Mouse (Mus musculus): ENCODE data around the gene Cdk6. TPM values are rescaled to one million over a fixed set of nuclear protein-coding genes. Genes with fewer than 3 reads are reported as not detected.

The Cdk6 gene
- polyA plus RNA-seq, 2 experiments = 5.7 to 13.9 TPM

- Histone ChIP-seq H3K4me2 (ENCODE audit: low read depth) (no peak overlapping the region), H3K9me3 (ENCODE audit: control insufficient read depth, low read length) (no peaks in the 10 kb centered on the region), H3K4me3 (ENCODE audit: insufficient read depth in 1 of 2, low read depth in 2 of 2, low read length in 2 of 2) (no peak overlapping the region), H3K4me1 (replicated peaks; ENCODE audit: control insufficient read depth in 2 of 2, insufficient read depth in 2 of 2, low read length in 1 of 2) (peaks cover 7 to 19% of the 10 kb centered on the region in 2 experiments), H3K36me3 (replicated peaks; ENCODE audit: control insufficient read depth, insufficient read depth, low read depth) (peaks cover 5% of the 10 kb centered on the region; the same call in 1 of the 2 replicates), H3K27me3 (ENCODE audit: control insufficient read depth, insufficient read depth, low read length) (no peaks in the 10 kb centered on the region), H3K27ac (no peak overlapping the region), H3K9ac (replicated peaks) (no peak overlapping the region)
- ATAC-seq (ENCODE audit: insufficient read depth) (no peak), DNase-seq (ENCODE audit: low read depth in 3 of 3, low spot score in 3 of 3) (no peak)
- no peak for TF ChIP-seq CTCF (IDR thresholded peaks at IDR 0.05; ENCODE audit: low read depth)
- TF ChIP-seq EP300 (IDR thresholded peaks at IDR 0.05; ENCODE audit: low read depth) = no peak
- 67% methylated on average over 1 of the region's 1 CpGs for WGBS (ENCODE audit: insufficient replicate concordance)
Measured at GRCm38 (mm10) chr5:3546226-3546625, 204.9 kb downstream of the Cdk6 start.

- WGBS (ENCODE audit: insufficient replicate concordance) = 74% methylated on average over 1 of the region's 1 CpGs
- Histone ChIP-seq H3K4me1 (replicated peaks; ENCODE audit: control insufficient read depth in 2 of 2, insufficient read depth in 2 of 2, low read length in 1 of 2) (no peaks in the 10 kb centered on the region), H3K9ac (replicated peaks) (no peak overlapping the region), H3K4me3 (ENCODE audit: insufficient read depth in 1 of 2, low read depth in 2 of 2, low read length in 2 of 2) (no peak overlapping the region), H3K36me3 (replicated peaks; ENCODE audit: control insufficient read depth, insufficient read depth, low read depth) (peaks cover 15% of the 10 kb centered on the region), H3K27ac (no peak overlapping the region), H3K4me2 (ENCODE audit: low read depth) (no peak overlapping the region), H3K9me3 (ENCODE audit: control insufficient read depth, low read length) (no peaks in the 10 kb centered on the region), H3K27me3 (ENCODE audit: control insufficient read depth, insufficient read depth, low read length) (no peaks in the 10 kb centered on the region)
- TF ChIP-seq EP300 (IDR thresholded peaks at IDR 0.05; ENCODE audit: low read depth) (no peak), CTCF (IDR thresholded peaks at IDR 0.05; ENCODE audit: low read depth) (no peak)
- no peak for DNase-seq (ENCODE audit: low read depth in 3 of 3, low spot score in 3 of 3)
- no peak for ATAC-seq (ENCODE audit: insufficient read depth)
Measured at GRCm38 (mm10) chr5:3551481-3551880, 210.2 kb downstream of the Cdk6 start.

GRCm38 (mm10) chr5:3554198-3554597 lies 212.9 kb downstream of the Cdk6 start:
- H3K9ac ChIP-seq (replicated peaks) = no peak overlapping the region
- H3K9me3 ChIP-seq (ENCODE audit: control insufficient read depth, low read length) = no peaks in the 10 kb centered on the region
- no peak overlapping the region for H3K4me2 ChIP-seq (ENCODE audit: low read depth)
- TF ChIP-seq CTCF (IDR thresholded peaks at IDR 0.05; ENCODE audit: low read depth) = no peak
- TF ChIP-seq EP300 (IDR thresholded peaks at IDR 0.05; ENCODE audit: low read depth) = no peak
- no peak overlapping the region for H3K27ac ChIP-seq
- WGBS (ENCODE audit: insufficient replicate concordance) = 80% methylated on average over 2 of the region's 2 CpGs
- H3K4me1 ChIP-seq (replicated peaks; ENCODE audit: control insufficient read depth in 2 of 2, insufficient read depth in 2 of 2, low read length in 1 of 2) = no peaks in the 10 kb centered on the region
- DNase-seq (ENCODE audit: low read depth in 3 of 3, low spot score in 3 of 3) = no peak
- no peaks in the 10 kb centered on the region for H3K27me3 ChIP-seq (ENCODE audit: control insufficient read depth, insufficient read depth, low read length)
- peaks cover 27% of the 10 kb centered on the region for H3K36me3 ChIP-seq (replicated peaks; ENCODE audit: control insufficient read depth, insufficient read depth, low read depth)
- ATAC-seq (ENCODE audit: insufficient read depth) = no peak
- H3K4me3 ChIP-seq (ENCODE audit: insufficient read depth in 1 of 2, low read depth in 2 of 2, low read length in 2 of 2) = no peak overlapping the region

GRCm38 (mm10) chr5:3571266-3571665 lies 230.0 kb downstream of the Cdk6 start, which contains the start of gene 1700109H08Rik:
Gene 1700109H08Rik (plus strand): TSS chr5:3571566.
- Histone ChIP-seq H3K36me3 (replicated peaks; ENCODE audit: control insufficient read depth, insufficient read depth, low read depth) (peaks cover 59% of the 10 kb centered on the region), H3K4me3 (ENCODE audit: insufficient read depth in 1 of 2, low read depth in 2 of 2, low read length in 2 of 2) (no peak within 1 kb of the TSS), H3K27ac (no peak within 1 kb of the TSS), H3K27me3 (ENCODE audit: control insufficient read depth, insufficient read depth, low read length) (no peaks in the 10 kb centered on the region), H3K9me3 (ENCODE audit: control insufficient read depth, low read length) (no peaks in the 10 kb centered on the region), H3K4me1 (replicated peaks; ENCODE audit: control insufficient read depth in 2 of 2, insufficient read depth in 2 of 2, low read length in 1 of 2) (no peaks in the 10 kb centered on the region), H3K9ac (replicated peaks) (no peak within 1 kb of the TSS), H3K4me2 (ENCODE audit: low read depth) (no peak within 1 kb of the TSS)
- TF ChIP-seq EP300 (IDR thresholded peaks at IDR 0.05; ENCODE audit: low read depth) (no peak), CTCF (IDR thresholded peaks at IDR 0.05; ENCODE audit: low read depth) (no peak)
- 83% methylated on average over 4 of the region's 4 CpGs for WGBS (ENCODE audit: insufficient replicate concordance)
- DNase-seq (ENCODE audit: low read depth in 3 of 3, low spot score in 3 of 3) (no peak), ATAC-seq (ENCODE audit: insufficient read depth) (no peak)

- H3K4me3 ChIP-seq (ENCODE audit: insufficient read depth in 1 of 2, low read depth in 2 of 2, low read length in 2 of 2) = no peak overlapping the region
- peaks cover 66% of the 10 kb centered on the region for H3K36me3 ChIP-seq (replicated peaks; ENCODE audit: control insufficient read depth, insufficient read depth, low read depth)
- DNase-seq (ENCODE audit: low read depth in 3 of 3, low spot score in 3 of 3) = no peak
- H3K4me1 ChIP-seq (replicated peaks; ENCODE audit: control insufficient read depth in 2 of 2, insufficient read depth in 2 of 2, low read length in 1 of 2) = no peaks in the 10 kb centered on the region
- no peak for TF ChIP-seq CTCF (IDR thresholded peaks at IDR 0.05; ENCODE audit: low read depth)
- no peak for TF ChIP-seq EP300 (IDR thresholded peaks at IDR 0.05; ENCODE audit: low read depth)
- 90% methylated on average over 2 of the region's 2 CpGs for WGBS (ENCODE audit: insufficient replicate concordance)
- no peak overlapping the region for H3K4me2 ChIP-seq (ENCODE audit: low read depth)
- H3K27ac ChIP-seq = no peak overlapping the region
- ATAC-seq (ENCODE audit: insufficient read depth) = no peak
- no peaks in the 10 kb centered on the region for H3K9me3 ChIP-seq (ENCODE audit: control insufficient read depth, low read length)
- H3K9ac ChIP-seq (replicated peaks) = no peak overlapping the region
- no peaks in the 10 kb centered on the region for H3K27me3 ChIP-seq (ENCODE audit: control insufficient read depth, insufficient read depth, low read length)
Measured at GRCm38 (mm10) chr5:3574825-3575224, 233.5 kb downstream of the Cdk6 start.

Data from liver, embryonic 14.5 days (tissue).